ENCODE assay signal across 15 mouse cellular contexts in genomic region chr4:150962231-150962630, GRCm38 (mm10). TPM values are rescaled to one million over a fixed set of nuclear protein-coding genes. Genes with fewer than 3 reads are reported as not detected.
DNase-seq lines count a peak whose midpoint lies in the region; ATAC-seq lines count a peak whose summit lies in the region.
"Had no signal": no experiment of that assay in that cellular context is flagged by ENCODE, and none has a peak within 500 bp of the region (broad histone marks: within the 10 kb centered on the region; RNA-seq: fewer than 3 reads in every experiment).

No protein-coding gene starts in this region.

- 63% methylated on average over 6 of the region's 6 CpGs for WGBS in heart, embryonic 10.5 days
- WGBS in liver, embryonic 12.5 days (ENCODE audit: insufficient replicate concordance) = 57% methylated on average over 6 of the region's 6 CpGs

- ATAC-seq in liver, embryonic 12.5 days = no peak
- ATAC-seq in monocyte, adult 5-6 weeks (replicated peaks; ENCODE audit: insufficient number of reproducible peaks, low FRiP score, low TSS enrichment, poor library complexity, severe bottlenecking) = no peak

- no peak overlapping the region for H3K4me3 ChIP-seq in heart, embryonic 10.5 days
- no peak overlapping the region for H3K4me3 ChIP-seq in liver, embryonic 12.5 days
- H3K4me3 ChIP-seq: hindbrain, embryonic 12.5 days had no signal

- no peaks in the 10 kb centered on the region for H3K9me3 ChIP-seq in heart, embryonic 10.5 days
- H3K9me3 ChIP-seq in liver, embryonic 12.5 days (replicated peaks) = no peaks in the 10 kb centered on the region
- H3K9me3 ChIP-seq: hindbrain, embryonic 12.5 days had no signal

- no peak overlapping the region for H3K4me2 ChIP-seq in liver, embryonic 12.5 days
- H3K4me2 ChIP-seq: hindbrain, embryonic 12.5 days; midbrain, embryonic 11.5 days had no signal

- no peaks in the 10 kb centered on the region for H3K27me3 ChIP-seq in heart, embryonic 10.5 days (ENCODE audit: insufficient read depth, poor library complexity, severe bottlenecking)
- H3K27me3 ChIP-seq in liver, embryonic 12.5 days (replicated peaks) = 0 out of 2 replicates have a peak, but pooled peaks cover 10% of the 10 kb centered on the region
- H3K27me3 ChIP-seq: hindbrain, embryonic 12.5 days had no signal

- H3K4me1 ChIP-seq in heart, embryonic 10.5 days = peaks cover 18% of the 10 kb centered on the region
- H3K4me1 ChIP-seq in liver, embryonic 12.5 days = peaks cover 5% of the 10 kb centered on the region

- H3K27ac ChIP-seq in heart, embryonic 10.5 days = no peak overlapping the region
- no peak overlapping the region for H3K27ac ChIP-seq in liver, embryonic 12.5 days
- H3K27ac ChIP-seq: hindbrain, embryonic 12.5 days had no signal

- H3K9ac ChIP-seq in liver, embryonic 12.5 days = no peak overlapping the region
- H3K9ac ChIP-seq: hindbrain, embryonic 12.5 days had no signal

- intact Hi-C loops in heart, postnatal 10 days (cut with DNase I) = loop anchor here (5.0 kb wide), 1 partner anchor 45 kb away; no protein-coding TSS in a partner anchor

- H3K36me3 ChIP-seq in heart, embryonic 10.5 days = no peaks in the 10 kb centered on the region
- no peaks in the 10 kb centered on the region for H3K36me3 ChIP-seq in liver, embryonic 12.5 days
- H3K36me3 ChIP-seq: hindbrain, embryonic 12.5 days had no signal

- peak; percentile 58 to 68 for DNase-seq in heart, postnatal 10 days
- no peak for DNase-seq in heart, embryonic 10.5 days (ENCODE audit: low spot score)
- DNase-seq in right cerebral cortex, adult 18-20 months = peak; percentile 26
- no peak for DNase-seq in right cerebral cortex, postnatal 14 days
- DNase-seq in kidney, postnatal 10 days = peak; percentile 38
- no peak for DNase-seq in layer of hippocampus, postnatal 25 days (ENCODE audit: extremely low spot score in 1 of 2, low spot score in 1 of 2)
- DNase-seq: embryo, embryonic 11 days; gastrocnemius, postnatal 10 days; spleen, adult 18-20 months; thymus, adult 18-20 months had no signal

RNA-seq across cellular contexts. Expression of gene Uts2, which starts 34.7 kb away (rescaled TPM):
- total RNA-seq in heart, postnatal 10 days (2021) = not detected
- not detected in 2 replicates for polyA plus RNA-seq in heart, embryonic 10.5 days (2016; fragmentation: Nextera tagmentation; extraction: Ambion mirVana)
- not detected for total RNA-seq in layer of hippocampus, postnatal 25 days (2021)
- polyA plus RNA-seq in liver, embryonic 12.5 days (2016; fragmentation: Nextera tagmentation; extraction: Ambion mirVana) = not detected in 2 replicates
- not detected in 3 replicates for total RNA-seq in monocyte, adult 5-6 weeks (2017)
- total RNA-seq: gastrocnemius, postnatal 10 days had no signal
- polyA plus RNA-seq: hindbrain, embryonic 12.5 days; limb, embryonic 14.5 days; midbrain, embryonic 11.5 days had no signal

RNA-seq across cellular contexts. Expression of gene Tnfrsf9, which starts 47.9 kb away (rescaled TPM):
- total RNA-seq in heart, postnatal 10 days (2021) = under 1 TPM in 1 of 2 experiments, not detected in 1; 0.12 TPM
- 0.16 and 0.51 TPM in 2 replicates for polyA plus RNA-seq in heart, embryonic 10.5 days (2016; fragmentation: Nextera tagmentation; extraction: Ambion mirVana)
- 1 to 10 TPM in 1 of 2 experiments, under 1 TPM in 1; 0.80 to 1.1 TPM for total RNA-seq in layer of hippocampus, postnatal 25 days (2021)
- 0.12 TPM in 1 of 2 replicates, not detected in the other for polyA plus RNA-seq in liver, embryonic 12.5 days (2016; fragmentation: Nextera tagmentation; extraction: Ambion mirVana)
- total RNA-seq in monocyte, adult 5-6 weeks (2017) = 14.3 to 47.8 TPM (median 28.4 TPM) in 3 replicates

RNA-seq across cellular contexts. Expression of gene Park7, which starts 48.0 kb away (rescaled TPM):
- total RNA-seq in heart, postnatal 10 days (2021) = 100 to 1,000 TPM; 203 to 204 TPM
- polyA plus RNA-seq in heart, embryonic 10.5 days (2016; fragmentation: Nextera tagmentation; extraction: Ambion mirVana) = 403 and 488 TPM in 2 replicates
- 100 to 1,000 TPM; 228 to 261 TPM for total RNA-seq in layer of hippocampus, postnatal 25 days (2021)
- polyA plus RNA-seq in liver, embryonic 12.5 days (2016; fragmentation: Nextera tagmentation; extraction: Ambion mirVana) = 326 and 344 TPM in 2 replicates
- total RNA-seq in monocyte, adult 5-6 weeks (2017) = 177 to 216 TPM (median 190 TPM) in 3 replicates

Comparison
In these comparisons a context has a peak if more than half of its experiments do, and no peak if none do; other contexts are left out.
1. DNase-seq: peak in heart, postnatal 10 days (2 of 2), right cerebral cortex, adult 18-20 months (single experiment) and kidney, postnatal 10 days (single experiment); none in heart, embryonic 10.5 days (single experiment), right cerebral cortex, postnatal 14 days (single experiment) and layer of hippocampus, postnatal 25 days (0 of 2).